Mouse (Mus musculus) heart, adult 11 months (tissue): ENCODE measurements at regions not wholly inside any gene's neighbourhood (a gene's known extent, or its start where the extent isn't known, plus 50 kb on each side); places are given as distances from the start of the nearest gene placed in this dataset.
A peak's percentile ranks its signal among the peaks of the same experiment; 100 is the strongest.

Experiments used
- DNase-seq: peaks from one replicate; pipeline ENCODE4 v3.0.0; 2022

GRCm38 (mm10) chr14:47935401-47935800 lies 185.2 kb upstream of the Peli2 start:
- DNase-seq = peak; percentile 55

DNA sequence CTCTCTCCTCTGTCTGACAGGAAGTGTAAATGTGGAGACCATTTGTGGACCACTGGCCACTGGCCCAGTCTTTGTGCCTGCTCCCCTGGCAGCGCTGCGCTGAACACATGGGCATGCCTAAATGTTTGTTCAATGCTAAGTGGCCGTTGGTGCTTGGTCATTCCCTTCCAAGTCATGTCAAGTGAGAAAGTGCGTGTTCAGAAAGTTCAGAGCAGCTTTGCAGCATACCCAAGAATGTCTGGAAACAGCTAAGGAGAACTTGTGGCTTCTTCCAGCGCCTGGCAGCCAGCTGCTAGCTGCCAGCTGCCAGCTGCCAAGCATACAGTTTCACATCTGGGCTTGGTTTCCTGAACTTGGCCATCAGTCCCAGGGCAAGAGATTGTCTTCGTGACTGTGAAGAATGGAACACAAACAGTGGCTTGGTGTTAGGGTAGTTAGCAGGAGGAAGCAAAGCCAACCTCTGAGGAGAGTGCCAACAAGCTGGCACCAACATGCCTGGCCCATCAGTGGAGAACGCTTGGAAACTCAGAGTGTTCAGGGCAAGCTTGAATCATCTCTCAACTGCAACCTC lies 183.5 kb upstream of the Peli2 start:
- peak; percentile 87 for DNase-seq

DNA sequence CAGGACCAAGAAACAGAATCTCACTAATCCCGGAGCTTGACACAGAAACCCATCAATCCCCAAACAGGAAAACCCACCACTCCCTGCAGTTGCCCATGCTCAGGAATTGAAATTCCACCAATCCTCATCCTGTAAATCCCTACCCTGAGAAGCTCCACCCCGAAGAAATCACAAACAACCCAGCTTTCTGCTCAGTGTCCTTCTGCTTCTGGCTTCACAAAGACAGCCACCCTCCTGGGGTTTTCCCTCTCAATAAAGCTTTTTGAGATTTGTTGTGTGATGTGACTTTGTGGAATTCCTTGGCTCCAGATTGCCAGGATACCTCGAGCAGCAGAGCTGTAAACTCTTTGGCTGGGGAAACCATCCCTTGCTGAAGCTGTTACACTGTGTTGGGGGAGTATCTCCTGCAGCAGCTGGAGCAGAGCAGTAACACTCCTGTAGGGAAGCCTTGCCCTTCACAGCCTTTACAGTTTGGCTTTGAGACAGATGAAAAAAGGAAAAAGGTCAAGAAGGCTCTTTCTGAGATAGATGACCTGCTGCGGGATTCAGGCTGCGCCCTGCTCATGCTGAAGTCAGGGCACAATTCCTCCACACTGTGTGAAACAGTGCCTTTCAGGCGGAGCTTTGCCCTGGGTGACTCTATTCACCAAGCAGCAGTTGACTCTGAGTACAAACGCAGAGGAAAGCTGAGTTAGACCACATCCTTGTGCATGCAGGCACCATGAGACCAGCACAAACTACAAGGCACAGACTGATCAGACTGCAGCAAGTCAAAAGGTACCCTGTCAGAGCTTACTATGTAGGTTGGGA lies 180.6 kb upstream of the Peli2 start:
- peak; percentile 56 for DNase-seq

- DNase-seq = peak; percentile 10
Measured at GRCm38 (mm10) chr14:47942671-47943070, 178.0 kb upstream of the Peli2 start.

GRCm38 (mm10) chr14:47944595-47944994 lies 176.0 kb upstream of the Peli2 start:
- peak; percentile 67 for DNase-seq

DNA sequence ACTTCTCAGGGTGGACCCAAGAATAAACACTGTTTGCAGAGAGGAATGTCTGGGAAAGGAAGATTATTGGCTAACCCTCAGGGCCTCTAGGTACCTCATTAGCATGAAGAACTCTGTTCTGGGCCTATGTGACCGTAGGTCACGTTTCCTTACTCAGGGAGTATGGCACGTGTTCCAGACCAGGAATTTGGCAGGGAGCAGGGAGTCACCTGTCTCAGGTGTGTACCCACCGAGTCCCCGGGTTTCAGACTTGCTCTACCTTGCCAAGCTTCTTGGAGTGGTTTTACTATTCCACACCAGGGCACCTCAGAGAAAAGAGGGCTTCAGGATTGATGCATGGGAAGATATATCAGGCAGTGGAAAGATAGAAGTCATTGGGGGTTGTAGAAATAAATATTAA lies 169.6 kb upstream of the Peli2 start:
- DNase-seq = peak; percentile 60

- peak; percentile 96 for DNase-seq
Measured at GRCm38 (mm10) chr14:47958171-47958570, 162.5 kb upstream of the Peli2 start.

- DNase-seq = peak; percentile 85
Measured at GRCm38 (mm10) chr14:47959366-47960280, 161.0 kb upstream of the Peli2 start.

- DNase-seq = peak; percentile 56
Measured at GRCm38 (mm10) chr14:47964806-47965205, 155.8 kb upstream of the Peli2 start.

GRCm38 (mm10) chr14:47969871-47970270 lies 150.8 kb upstream of the Peli2 start:
- DNase-seq = peak; percentile 54

- DNase-seq = peak; percentile 66
Measured at GRCm38 (mm10) chr14:47973161-47973560, 147.5 kb upstream of the Peli2 start.

GRCm38 (mm10) chr14:47982993-47983740 lies 137.5 kb upstream of the Peli2 start:
- DNase-seq = peak; percentile 87

- DNase-seq = peak; percentile 96
Measured at GRCm38 (mm10) chr14:47986483-47986882, 134.1 kb upstream of the Peli2 start.

GRCm38 (mm10) chr14:47986941-47987340 lies 133.7 kb upstream of the Peli2 start:
- DNase-seq = peak; percentile 84

- DNase-seq = peak; percentile 94
Measured at GRCm38 (mm10) chr14:47987392-47988075, 133.1 kb upstream of the Peli2 start.

DNA sequence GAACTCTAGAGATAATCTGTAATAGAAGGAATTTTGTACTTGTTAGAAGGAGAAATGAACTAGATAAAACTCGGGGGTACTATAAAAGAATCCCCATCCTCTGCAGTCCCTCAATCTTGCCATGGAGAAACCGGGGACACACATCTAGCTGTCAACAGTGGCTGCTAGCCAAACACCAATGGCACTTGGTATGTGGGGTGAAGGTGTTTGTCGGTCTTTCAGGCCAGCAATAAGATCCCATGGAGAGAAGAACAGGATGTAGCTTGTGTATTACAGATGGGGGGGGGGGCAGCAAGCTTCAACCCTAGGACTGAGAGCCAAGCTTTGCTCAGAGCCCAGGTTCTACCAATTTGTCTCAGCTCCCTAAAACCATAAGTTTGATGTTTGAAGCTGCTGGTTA lies 132.5 kb upstream of the Peli2 start:
- DNase-seq = peak; percentile 64

- DNase-seq = peak; percentile 82
Measured at GRCm38 (mm10) chr14:47989315-47989714, 131.3 kb upstream of the Peli2 start.

DNA sequence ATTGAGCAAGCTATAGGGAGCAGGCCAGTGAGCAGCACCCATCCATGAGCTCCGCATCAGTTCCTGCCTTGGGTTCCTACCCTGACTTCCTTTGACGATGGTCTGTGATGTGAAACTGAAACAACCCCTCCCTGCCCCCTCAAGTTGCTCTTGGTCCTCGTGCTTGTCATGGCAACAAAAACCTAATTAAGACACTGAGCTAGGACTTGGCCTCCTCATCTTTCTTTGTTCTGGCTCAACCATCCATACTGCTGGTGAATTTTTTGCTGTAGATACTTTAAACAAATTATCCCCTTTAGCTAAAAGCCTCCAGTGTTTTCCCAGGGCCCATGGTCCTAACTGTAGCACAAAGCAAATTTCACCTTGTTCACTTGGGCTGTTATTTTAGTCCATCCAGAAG lies 129.9 kb upstream of the Peli2 start:
- DNase-seq = peak; percentile 79

DNA sequence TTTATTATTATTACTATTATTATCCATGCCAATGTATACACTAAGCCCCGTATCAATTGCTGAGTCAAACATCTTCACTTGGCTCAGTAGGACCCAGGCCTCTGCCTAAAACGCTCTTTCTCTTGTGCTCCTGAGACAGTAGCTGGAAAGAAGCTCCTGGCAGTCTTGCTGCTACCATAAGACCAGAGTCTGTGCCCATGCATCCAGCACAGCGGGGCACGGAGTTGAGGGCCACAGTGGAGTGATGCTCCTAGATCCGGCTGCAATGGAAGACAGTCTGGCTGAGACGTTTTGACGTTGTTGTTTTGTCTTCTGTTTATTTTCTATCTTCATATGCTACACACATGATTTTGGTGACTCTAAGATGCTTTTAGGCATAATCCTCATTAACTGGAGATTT lies 129.1 kb upstream of the Peli2 start:
- peak; percentile 33 for DNase-seq

GRCm38 (mm10) chr14:47992091-47992490 lies 128.5 kb upstream of the Peli2 start:
- peak; percentile 41 for DNase-seq

DNA sequence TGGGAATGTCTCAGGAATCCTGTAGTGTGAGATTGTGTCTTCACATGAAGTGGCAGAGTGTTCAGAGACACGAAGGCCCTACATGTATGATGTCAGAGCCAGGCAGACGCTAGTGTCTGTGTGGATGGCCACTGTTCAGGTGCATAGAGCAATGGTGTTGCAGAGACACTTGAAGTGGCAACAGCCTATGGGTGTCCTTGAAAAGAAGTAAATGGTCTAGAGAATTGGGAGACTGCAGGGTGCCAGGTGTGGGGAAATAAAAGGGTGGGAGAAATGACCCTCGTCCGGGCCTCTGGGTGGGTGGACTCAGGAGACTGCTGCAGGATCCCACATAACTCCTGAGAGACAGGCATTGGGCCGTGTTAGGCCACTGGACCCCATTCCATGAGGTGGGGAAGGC lies 127.8 kb upstream of the Peli2 start:
- DNase-seq = peak; percentile 56

GRCm38 (mm10) chr14:47998936-47999335 lies 121.7 kb upstream of the Peli2 start:
- DNase-seq = peak; percentile 78
